Mouse (Mus musculus) hindbrain, embryonic 13.5 days (tissue): ENCODE results near the gene Zfp414. TPM values are rescaled to one million over a fixed set of nuclear protein-coding genes. Genes with fewer than 3 reads are reported as not detected.
A peak's percentile ranks its signal among the peaks of the same experiment; 100 is the strongest.

Experiments used
- ATAC-seq: fragments of 200-750 bp; cut with Nextera tagmentation; 2 replicates; pipeline ENCODE4 v1.8.0; 2017; ENCODE audit warnings: moderate TSS enrichment; ENCODE audit not compliant: low FRiP score
- H3K27ac ChIP-seq: fragments of 300-500 bp; sonication (generic); 2 replicates; pipeline ENCODE4 v1.5.1; 2015; ENCODE audit warnings: inconsistent platforms, mild to moderate bottlenecking, moderate library complexity
- H3K27me3 ChIP-seq: fragments of 300-500 bp; sonication (generic); 2 replicates; pipeline ENCODE4 v1.6.1; 2015; ENCODE audit warnings: mild to moderate bottlenecking, inconsistent platforms
- H3K36me3 ChIP-seq: fragments of 300-500 bp; sonication (generic); 2 replicates; pipeline ENCODE4 v1.6.1; 2015; ENCODE audit warnings: mild to moderate bottlenecking, inconsistent platforms
- H3K4me1 ChIP-seq: fragments of 300-500 bp; sonication (generic); replicated peaks from 2 replicates; pipeline ENCODE4 v1.6.1; 2015; ENCODE audit warnings: inconsistent platforms
- H3K4me2 ChIP-seq: fragments of 300-500 bp; sonication (generic); 2 replicates; pipeline ENCODE4 v1.6.1; 2015; ENCODE audit warnings: inconsistent platforms, mild to moderate bottlenecking, moderate library complexity
- H3K4me3 ChIP-seq: fragments of 300-500 bp; sonication (generic); 2 replicates; pipeline ENCODE4 v1.5.1; 2015; ENCODE audit warnings: mild to moderate bottlenecking, inconsistent platforms
- H3K9ac ChIP-seq: fragments of 300-500 bp; sonication (generic); 2 replicates; pipeline ENCODE4 v1.6.1; 2015; ENCODE audit warnings: mild to moderate bottlenecking, inconsistent platforms
- H3K9me3 ChIP-seq: fragments of 300-500 bp; sonication (generic); 2 replicates; pipeline ENCODE4 v1.6.1; 2016; ENCODE audit warnings: inconsistent platforms
- WGBS: fragments of 180-500 bp; shearing (Covaris S2); methylation state at CpG from one replicate; pipeline ENCODE4 v1.1.7; 2015; 5-methylcytosine and 5-hydroxymethylcytosine counted together
- polyA plus RNA-seq: library from polyadenylated mRNA; unstranded; fragments of >200 nt; fragmentation: Nextera tagmentation; extraction: Ambion mirVana; gene quantifications from 2 replicates; pipeline ENCODE4 v1.2.1, GENCODE M21; 2015

The Zfp414 gene
- polyA plus RNA-seq, 1 experiment from 2014 or later, result 68.9 TPM

- no peaks in the 10 kb centered on the region for H3K27me3 ChIP-seq
- ATAC-seq, result peak; percentile 18
- peak overlapping the region; percentile 68 for H3K4me3 ChIP-seq
- peaks cover 34% of the 10 kb centered on the region for H3K4me1 ChIP-seq
- peak overlapping the region; percentile 99 for H3K27ac ChIP-seq
- WGBS, result 74% methylated on average over 12 of the region's 12 CpGs
- no peaks in the 10 kb centered on the region for H3K9me3 ChIP-seq
- peak overlapping the region; percentile 86 for H3K9ac ChIP-seq
- peaks cover 31% of the 10 kb centered on the region for H3K36me3 ChIP-seq
- H3K4me2 ChIP-seq, result peak overlapping the region; percentile 77
Measured at GRCm38 (mm10) chr17:33629487-33630125, 716 bp downstream of the Zfp414 start.

- Histone ChIP-seq H3K27me3 (no peaks in the 10 kb centered on the region), H3K27ac (no peak overlapping the region), H3K9ac (peak overlapping the region; percentile 49; the same call in 1 of the 2 replicates), H3K4me3 (no peak overlapping the region), H3K9me3 (no peaks in the 10 kb centered on the region), H3K4me2 (peak overlapping the region; percentile 77), H3K4me1 (peaks cover 34% of the 10 kb centered on the region), H3K36me3 (peaks cover 35% of the 10 kb centered on the region)
- WGBS, result 82% methylated on average over 13 of the region's 13 CpGs
- ATAC-seq, result no peak
Measured at GRCm38 (mm10) chr17:33630171-33630895, 1.4 kb downstream of the Zfp414 start.

GRCm38 (mm10) chr17:33631236-33631635 lies 2.3 kb downstream of the Zfp414 start:
- Histone ChIP-seq H3K4me2 (no peak overlapping the region), H3K27me3 (no peaks in the 10 kb centered on the region), H3K9me3 (no peaks in the 10 kb centered on the region), H3K27ac (0 out of 2 replicates have a peak overlapping the region, but pooled peaks have one; percentile 5), H3K4me1 (peaks cover 34% of the 10 kb centered on the region), H3K9ac (peak overlapping the region; percentile 24; the same call in 1 of the 2 replicates), H3K36me3 (peaks cover 40% of the 10 kb centered on the region), H3K4me3 (no peak overlapping the region)
- WGBS, result 96% methylated on average over 9 of the region's 9 CpGs
- ATAC-seq, result no peak

GRCm38 (mm10) chr17:33631796-33632195 lies 2.9 kb downstream of the Zfp414 start:
- Histone ChIP-seq H3K27ac (peak overlapping the region; percentile 5; the same call in 1 of the 2 replicates), H3K9me3 (no peaks in the 10 kb centered on the region), H3K9ac (no peak overlapping the region), H3K36me3 (peaks cover 40% of the 10 kb centered on the region), H3K4me3 (no peak overlapping the region), H3K4me1 (peaks cover 34% of the 10 kb centered on the region), H3K27me3 (no peaks in the 10 kb centered on the region), H3K4me2 (no peak overlapping the region)
- no peak for ATAC-seq
- WGBS, result 82% methylated on average over 5 of the region's 5 CpGs

- Histone ChIP-seq H3K36me3 (peaks cover 48% of the 10 kb centered on the region), H3K4me1 (peaks cover under 1% of the 10 kb centered on the region; the same call in 1 of the 2 replicates), H3K27me3 (no peaks in the 10 kb centered on the region), H3K9ac (no peak overlapping the region), H3K4me3 (no peak overlapping the region), H3K9me3 (no peaks in the 10 kb centered on the region), H3K4me2 (no peak overlapping the region), H3K27ac (no peak overlapping the region)
- no peak for ATAC-seq
- 91% methylated on average over 2 of the region's 2 CpGs for WGBS
Measured at GRCm38 (mm10) chr17:33637038-33637437, 8.1 kb downstream of the Zfp414 start.

GRCm38 (mm10) chr17:33637516-33638276 lies 8.8 kb downstream of the Zfp414 start, which contains the start of gene Pram1:
TSS of gene Pram1 (plus strand) at chr17:33638056.
- WGBS, result 88% methylated on average over 3 of the region's 4 CpGs
- Histone ChIP-seq H3K9me3 (no peaks in the 10 kb centered on the region), H3K36me3 (peaks cover 49% of the 10 kb centered on the region), H3K4me3 (no peak within 1 kb of the TSS), H3K4me1 (no peaks in the 10 kb centered on the region), H3K27me3 (no peaks in the 10 kb centered on the region), H3K4me2 (no peak within 1 kb of the TSS), H3K27ac (no peak within 1 kb of the TSS), H3K9ac (no peak within 1 kb of the TSS)
- ATAC-seq, result no peak

- Histone ChIP-seq H3K36me3 (peaks cover 60% of the 10 kb centered on the region), H3K27me3 (no peaks in the 10 kb centered on the region)
- WGBS, result 70% methylated on average over 6 of the region's 6 CpGs
Measured at GRCm38 (mm10) chr17:33639743-33640142, 10.9 kb downstream of the Zfp414 start.

GRCm38 (mm10) chr17:33644068-33644467 lies 15.2 kb downstream of the Zfp414 start:
- Histone ChIP-seq H3K4me3 (no peak overlapping the region), H3K9ac (no peak overlapping the region), H3K4me2 (no peak overlapping the region), H3K36me3 (peaks cover 77% of the 10 kb centered on the region), H3K27me3 (no peaks in the 10 kb centered on the region), H3K4me1 (no peaks in the 10 kb centered on the region), H3K27ac (no peak overlapping the region), H3K9me3 (no peaks in the 10 kb centered on the region)
- 95% methylated on average over 4 of the region's 4 CpGs for WGBS
- no peak for ATAC-seq

More at GRCm38 (mm10) chr17:33639743-33640142, 10.9 kb downstream of the Zfp414 start:
- no peak for ATAC-seq
- Histone ChIP-seq H3K9me3 (no peaks in the 10 kb centered on the region), H3K4me1 (no peaks in the 10 kb centered on the region), H3K4me2 (no peak overlapping the region), H3K27ac (no peak overlapping the region), H3K9ac (no peak overlapping the region), H3K4me3 (no peak overlapping the region)

GRCm38 (mm10) chr17:33645073-33645472 lies 16.2 kb downstream of the Zfp414 start:
- Histone ChIP-seq H3K4me3 (no peak overlapping the region), H3K9me3 (no peaks in the 10 kb centered on the region), H3K36me3 (peaks cover 83% of the 10 kb centered on the region), H3K9ac (no peak overlapping the region), H3K27me3 (no peaks in the 10 kb centered on the region), H3K4me2 (no peak overlapping the region), H3K4me1 (no peaks in the 10 kb centered on the region), H3K27ac (no peak overlapping the region)
- no peak for ATAC-seq
- WGBS, result 95% methylated on average over 8 of the region's 8 CpGs

GRCm38 (mm10) chr17:33649781-33650475 lies 21.0 kb downstream of the Zfp414 start:
- H3K9ac ChIP-seq, result no peak overlapping the region
- WGBS, result 98% methylated on average over 34 of the region's 34 CpGs
- no peak overlapping the region for H3K27ac ChIP-seq
- ATAC-seq, result no peak
- no peak overlapping the region for H3K4me3 ChIP-seq
- no peak overlapping the region for H3K4me2 ChIP-seq
- H3K9me3 ChIP-seq, result no peaks in the 10 kb centered on the region
- peaks cover 93% of the 10 kb centered on the region for H3K36me3 ChIP-seq
- no peaks in the 10 kb centered on the region for H3K4me1 ChIP-seq
- no peaks in the 10 kb centered on the region for H3K27me3 ChIP-seq

- no peak overlapping the region for H3K27ac ChIP-seq
- ATAC-seq, result no peak
- H3K36me3 ChIP-seq, result peaks cover 50% of the 10 kb centered on the region
- no peaks in the 10 kb centered on the region for H3K9me3 ChIP-seq
- H3K27me3 ChIP-seq, result no peaks in the 10 kb centered on the region
- no peak overlapping the region for H3K4me2 ChIP-seq
- 89% methylated on average over 3 of the region's 3 CpGs for WGBS
- H3K9ac ChIP-seq, result no peak overlapping the region
- H3K4me3 ChIP-seq, result no peak overlapping the region
- peaks cover 8% of the 10 kb centered on the region for H3K4me1 ChIP-seq
Measured at GRCm38 (mm10) chr17:33666813-33667212, 37.9 kb downstream of the Zfp414 start.

GRCm38 (mm10) chr17:33669681-33670080 lies 40.8 kb downstream of the Zfp414 start:
- Histone ChIP-seq H3K4me1 (peaks cover 8% of the 10 kb centered on the region), H3K9ac (no peak overlapping the region), H3K27ac (no peak overlapping the region), H3K9me3 (no peaks in the 10 kb centered on the region), H3K4me2 (no peak overlapping the region), H3K4me3 (no peak overlapping the region), H3K36me3 (peaks cover 35% of the 10 kb centered on the region), H3K27me3 (no peaks in the 10 kb centered on the region)
- WGBS, result 95% methylated on average over 3 of the region's 3 CpGs
- no peak for ATAC-seq
